Mouse (Mus musculus) hindbrain, postnatal 0 days (tissue): ENCODE data around the gene Mrpl41. TPM values are rescaled to one million over a fixed set of nuclear protein-coding genes. Genes with fewer than 3 reads are reported as not detected.
A peak's percentile ranks its signal among the peaks of the same experiment; 100 is the strongest.
"Not testable (repeated sequence)": the region's sequence is repeated elsewhere in the genome, so short reads cannot be mapped to it uniquely, and the experiment has no call there.

Experiments
- ATAC-seq: fragments of 200-750 bp; cut with Nextera tagmentation; 2 replicates; pipeline ENCODE4 v1.8.0; 2017; ENCODE audit warnings: mild to moderate bottlenecking, moderate TSS enrichment, moderate library complexity
- DNase-seq: peaks from one replicate; pipeline ENCODE4 v3.0.0-alpha.2; 2015; ENCODE audit warnings: low spot score
- H3K27ac ChIP-seq: fragments of 300-500 bp; sonication (generic); 2 replicates; pipeline ENCODE4 v1.5.1; 2014; ENCODE audit warnings: mild to moderate bottlenecking
- H3K27me3 ChIP-seq: fragments of 300-500 bp; sonication (generic); 2 replicates; pipeline ENCODE4 v1.6.1; 2014; ENCODE audit warnings: low read length, mixed read lengths; ENCODE audit not compliant: insufficient read depth
- H3K36me3 ChIP-seq: fragments of 300-500 bp; sonication (generic); 2 replicates; pipeline ENCODE4 v1.6.1; 2014; ENCODE audit warnings: low read length, mixed read lengths; ENCODE audit not compliant: insufficient read depth
- H3K4me1 ChIP-seq: fragments of 300-500 bp; sonication (generic); 2 replicates; pipeline ENCODE4 v1.6.1; 2014; ENCODE audit warnings: antibody characterized with exemption, low read length, mixed read lengths; ENCODE audit not compliant: insufficient read depth
- H3K4me2 ChIP-seq: fragments of 300-500 bp; sonication (generic); 2 replicates; pipeline ENCODE4 v1.6.1; 2014; ENCODE audit warnings: low read depth, mild to moderate bottlenecking, low read length, moderate library complexity, mixed read lengths
- H3K4me3 ChIP-seq: fragments of 300-500 bp; sonication (generic); 2 replicates; pipeline ENCODE4 v1.5.1; 2014; ENCODE audit warnings: low read length
- H3K9ac ChIP-seq: fragments of 300-500 bp; sonication (generic); replicated peaks from 2 replicates; pipeline ENCODE4 v1.6.1; 2014; ENCODE audit warnings: mild to moderate bottlenecking, low read length, moderate library complexity, mixed read lengths
- H3K9me3 ChIP-seq: fragments of 300-500 bp; sonication (generic); 2 replicates; pipeline ENCODE4 v1.6.1; 2016; ENCODE audit warnings: low read length, mixed read lengths
- CTCF ChIP-seq: IDR thresholded peaks from 2 replicates; pipeline ENCODE4 v1.5.1; 2016; ENCODE audit warnings: antibody characterized with exemption, control low read depth, low read depth
- WGBS: fragments of 180-500 bp; shearing (Covaris S2); extraction: QIAGEN DNeasy Blood & Tissue Kit; methylation state at CpG from one replicate; pipeline ENCODE4 v1.1.7; 2014; 5-methylcytosine and 5-hydroxymethylcytosine counted together
- polyA plus RNA-seq: library from polyadenylated mRNA; unstranded; fragments of >200 nt; fragmentation: Nextera tagmentation; extraction: Ambion mirVana; gene quantifications from 2 replicates; pipeline ENCODE4 v1.2.1, GENCODE M21; 2015
- total RNA-seq: library from RNA; depleted of rRNA; stranded (reverse); fragments of >200 nt; gene quantifications from 2 replicates; pipeline ENCODE4 v1.2.3, GENCODE M21; 2014

Mrpl41 gene
- total and polyA plus RNA-seq, 2 experiments from 2014 or later: 52.7 to 197 TPM

- DNase-seq (no peak), ATAC-seq (no peak)
- no peak for TF ChIP-seq CTCF
- Histone ChIP-seq H3K4me1 (no peaks in the 10 kb centered on the region), H3K4me2 (no peak overlapping the region), H3K9ac (no peak overlapping the region), H3K36me3 (no peaks in the 10 kb centered on the region), H3K4me3 (no peak overlapping the region), H3K27me3 (no peaks in the 10 kb centered on the region), H3K9me3 (no peaks in the 10 kb centered on the region), H3K27ac (no peak overlapping the region)
- 97% methylated on average over 2 of the region's 2 CpGs for WGBS
Measured at GRCm38 (mm10) chr2:24996471-24996870, 21.6 kb upstream of the Mrpl41 start.

- no peak overlapping the region for H3K27ac ChIP-seq
- no peak for TF ChIP-seq CTCF
- no peaks in the 10 kb centered on the region for H3K4me1 ChIP-seq
- H3K27me3 ChIP-seq: no peaks in the 10 kb centered on the region
- no peaks in the 10 kb centered on the region for H3K36me3 ChIP-seq
- 95% methylated on average over 6 of the region's 6 CpGs for WGBS
- DNase-seq: no peak
- H3K9me3 ChIP-seq: no peaks in the 10 kb centered on the region
- no peak overlapping the region for H3K4me3 ChIP-seq
- H3K4me2 ChIP-seq: no peak overlapping the region
- H3K9ac ChIP-seq: no peak overlapping the region
- no peak for ATAC-seq
Measured at GRCm38 (mm10) chr2:24995332-24995731, 20.4 kb upstream of the Mrpl41 start.

GRCm38 (mm10) chr2:24987762-24988161 lies 12.9 kb upstream of the Mrpl41 start:
- TF ChIP-seq CTCF: no peak
- H3K36me3 ChIP-seq: no peaks in the 10 kb centered on the region
- H3K9me3 ChIP-seq: no peaks in the 10 kb centered on the region
- no peak for ATAC-seq
- H3K9ac ChIP-seq: no peak overlapping the region
- no peaks in the 10 kb centered on the region for H3K27me3 ChIP-seq
- H3K4me1 ChIP-seq: no peaks in the 10 kb centered on the region
- H3K4me3 ChIP-seq: no peak overlapping the region
- H3K27ac ChIP-seq: no peak overlapping the region
- no peak for DNase-seq
- WGBS: 66% methylated on average over 2 of the region's 2 CpGs
- H3K4me2 ChIP-seq: no peak overlapping the region

GRCm38 (mm10) chr2:24976960-24977359 lies 2.1 kb upstream of the Mrpl41 start:
- Histone ChIP-seq H3K27me3 (no peaks in the 10 kb centered on the region), H3K4me2 (no peak overlapping the region), H3K9me3 (no peaks in the 10 kb centered on the region), H3K27ac (no peak overlapping the region), H3K9ac (no peak overlapping the region), H3K36me3 (no peaks in the 10 kb centered on the region), H3K4me3 (no peak overlapping the region), H3K4me1 (peaks cover 14% of the 10 kb centered on the region)
- ATAC-seq (no peak), DNase-seq (no peak)
- 95% methylated on average over 5 of the region's 5 CpGs for WGBS
- no peak for TF ChIP-seq CTCF

- Histone ChIP-seq H3K9ac (peak within 1 kb of the TSS; percentile 75), H3K36me3 (peaks cover 9% of the 10 kb centered on the region; the same call in 1 of the 2 replicates), H3K4me2 (peak within 1 kb of the TSS; percentile 91), H3K4me3 (peak within 1 kb of the TSS; percentile 84), H3K9me3 (no peaks in the 10 kb centered on the region), H3K27ac (peak within 1 kb of the TSS; percentile 90), H3K4me1 (peaks cover 14% of the 10 kb centered on the region), H3K27me3 (no peaks in the 10 kb centered on the region)
- ATAC-seq (peak; percentile 50), DNase-seq (peak; percentile 75)
- no peak for TF ChIP-seq CTCF
- WGBS: 1% methylated on average over 16 of the region's 16 CpGs
Measured at GRCm38 (mm10) chr2:24975704-24976297, 903 bp upstream of the Mrpl41 start, which contains the start of gene Pnpla7. TSS of gene Pnpla7 (plus strand) at chr2:24976033.

- H3K4me2 ChIP-seq: peak overlapping the region; percentile 91
- H3K9me3 ChIP-seq, H3K27me3 ChIP-seq, ATAC-seq, DNase-seq: not testable (repeated sequence)
- peaks cover 21% of the 10 kb centered on the region for H3K36me3 ChIP-seq
- peak overlapping the region; percentile 75 for H3K9ac ChIP-seq
- 1% methylated on average over 17 of the region's 17 CpGs for WGBS
- H3K4me3 ChIP-seq: peak overlapping the region; percentile 84
- peak overlapping the region; percentile 90 for H3K27ac ChIP-seq
- peaks cover 14% of the 10 kb centered on the region for H3K4me1 ChIP-seq
Measured at GRCm38 (mm10) chr2:24974452-24974851, 446 bp downstream of the Mrpl41 start.

GRCm38 (mm10) chr2:24970386-24970785 lies 4.5 kb downstream of the Mrpl41 start:
- Histone ChIP-seq H3K4me2 (no peak overlapping the region), H3K27me3 (no peaks in the 10 kb centered on the region), H3K36me3 (peaks cover 38% of the 10 kb centered on the region), H3K27ac (no peak overlapping the region), H3K4me3 (no peak overlapping the region), H3K4me1 (peaks cover 5% of the 10 kb centered on the region), H3K9me3 (no peaks in the 10 kb centered on the region), H3K9ac (no peak overlapping the region)
- TF ChIP-seq CTCF: no peak
- WGBS: 81% methylated on average over 4 of the region's 4 CpGs
- ATAC-seq: no peak
- DNase-seq: no peak
